10 mouse cellular contexts compared by ENCODE assay signal in the genomic region with DNA sequence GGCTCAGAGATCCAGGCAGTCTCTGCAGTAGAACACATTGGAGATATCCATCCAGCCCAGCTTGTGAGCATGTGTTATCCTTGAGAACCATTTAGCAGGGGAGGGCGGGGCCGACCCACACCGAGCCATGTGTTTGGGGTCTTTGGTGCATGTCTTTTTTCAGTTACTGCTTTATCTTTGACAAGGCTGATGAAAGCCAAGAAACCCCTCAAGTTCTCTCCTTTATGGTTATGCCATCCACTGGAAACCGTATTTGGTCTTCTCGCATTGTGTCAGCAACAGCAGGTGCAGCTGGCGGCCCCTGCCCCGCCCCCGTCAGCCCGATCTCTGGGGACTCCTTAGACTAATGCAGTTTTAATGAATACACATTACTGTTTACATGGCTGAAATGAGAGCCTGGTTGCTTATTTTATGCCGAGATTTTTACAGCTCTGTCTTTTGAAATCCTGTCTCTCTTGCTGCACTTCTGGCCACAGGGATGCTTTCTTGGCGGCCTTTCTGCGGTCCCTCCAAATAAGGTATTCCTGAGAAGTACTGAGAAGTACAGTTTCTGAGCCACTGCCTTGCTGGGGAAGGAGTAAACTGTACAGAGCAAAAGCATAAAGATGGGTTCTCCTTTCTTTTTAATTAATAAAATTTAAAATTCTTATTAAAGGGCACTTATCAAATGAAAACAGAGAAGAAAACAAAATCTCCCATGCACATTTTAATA.
A peak's percentile ranks its signal among the peaks of the same experiment; 100 is the strongest.
DNase-seq lines count a peak whose midpoint lies in the region; ATAC-seq lines count a peak whose summit lies in the region.
"Had no signal": no experiment of that assay in that cellular context is flagged by ENCODE, and none has a peak within 500 bp of the region (broad histone marks: within the 10 kb centered on the region; RNA-seq: fewer than 3 reads in every experiment).

No protein-coding gene starts in this region.

- H3K4me3 ChIP-seq in liver, embryonic 11.5 days (ENCODE audit: low read depth, low read length): no peak overlapping the region
- H3K4me3 ChIP-seq in forebrain, embryonic 15.5 days: no peak overlapping the region
- no peak overlapping the region for H3K4me3 ChIP-seq in kidney, embryonic 14.5 days (ENCODE audit: low read length)

- 67% methylated on average over 12 of the region's 12 CpGs for WGBS in liver, embryonic 11.5 days
- 33% methylated on average over 12 of the region's 12 CpGs for WGBS in forebrain, embryonic 15.5 days
- 74% methylated on average over 12 of the region's 12 CpGs for WGBS in kidney, embryonic 14.5 days

- H3K36me3 ChIP-seq in liver, embryonic 11.5 days (ENCODE audit: control insufficient read depth, insufficient read depth, low read length): no peaks in the 10 kb centered on the region
- no peaks in the 10 kb centered on the region for H3K36me3 ChIP-seq in forebrain, embryonic 15.5 days
- H3K36me3 ChIP-seq in kidney, embryonic 14.5 days (ENCODE audit: control insufficient read depth, insufficient read depth, low read length): no peaks in the 10 kb centered on the region

- ATAC-seq in liver, embryonic 11.5 days (replicated peaks; ENCODE audit: low FRiP score): peak; percentile 67
- ATAC-seq in forebrain, embryonic 15.5 days (replicated peaks): peak; percentile 78
- no peak for ATAC-seq in kidney, embryonic 14.5 days (ENCODE audit: low FRiP score, low TSS enrichment)

- H3K9me3 ChIP-seq in liver, embryonic 11.5 days (ENCODE audit: control insufficient read depth, low read length): no peaks in the 10 kb centered on the region
- no peaks in the 10 kb centered on the region for H3K9me3 ChIP-seq in forebrain, embryonic 15.5 days
- no peaks in the 10 kb centered on the region for H3K9me3 ChIP-seq in kidney, embryonic 14.5 days (ENCODE audit: control insufficient read depth, low read length)

- DNase-seq in liver, embryonic 11.5 days (ENCODE audit: low spot score): no peak
- DNase-seq in liver: no peak
- peak; percentile 25 for DNase-seq in mesoderm, embryonic 11.5 days (ENCODE audit: low read depth, low spot score)
- peak; percentile 72 to 76 for DNase-seq in thymus, adult 18-20 months
- DNase-seq in kidney, postnatal 25 days: no peak
- DNase-seq in left cerebral cortex, postnatal 10 days (ENCODE audit: extremely low spot score in 1 of 2, low spot score in 2 of 2): no peak
- DNase-seq: kidney, postnatal 14 days had no signal

- intact Hi-C loops in left cerebral cortex, postnatal 10 days (cut with DNase I): loop anchor here (10.0 kb wide), 1 partner anchor 58 kb away; no protein-coding TSS in a partner anchor

- H3K4me1 ChIP-seq in liver, embryonic 11.5 days (replicated peaks; ENCODE audit: control insufficient read depth, insufficient read depth, low read length): no peaks in the 10 kb centered on the region; the same call in 1 of the 2 replicates
- peaks cover 19% of the 10 kb centered on the region for H3K4me1 ChIP-seq in forebrain, embryonic 15.5 days
- no peaks in the 10 kb centered on the region for H3K4me1 ChIP-seq in kidney, embryonic 14.5 days (ENCODE audit: control insufficient read depth, insufficient read depth, low read length)

- H3K27ac ChIP-seq in liver, embryonic 11.5 days (ENCODE audit: low read depth, low read length): no peak overlapping the region
- H3K27ac ChIP-seq in forebrain, embryonic 15.5 days (replicated peaks): peak overlapping the region; percentile 52
- H3K27ac ChIP-seq in kidney, embryonic 14.5 days (ENCODE audit: low read depth, low read length): no peak overlapping the region
- H3K27ac ChIP-seq: macrophage had no signal

- H3K4me2 ChIP-seq in liver, embryonic 11.5 days: no peak overlapping the region
- no peak overlapping the region; the same call in 1 of the 2 replicates for H3K4me2 ChIP-seq in forebrain, embryonic 15.5 days (replicated peaks)
- no peak overlapping the region for H3K4me2 ChIP-seq in kidney, embryonic 14.5 days (replicated peaks; ENCODE audit: low read depth, low read length)

- no peaks in the 10 kb centered on the region for H3K27me3 ChIP-seq in liver, embryonic 11.5 days (replicated peaks; ENCODE audit: control insufficient read depth, insufficient read depth, low read length)
- H3K27me3 ChIP-seq in forebrain, embryonic 15.5 days: no peaks in the 10 kb centered on the region
- H3K27me3 ChIP-seq in kidney, embryonic 14.5 days (ENCODE audit: control insufficient read depth, insufficient read depth, low read length): no peaks in the 10 kb centered on the region

- H3K9ac ChIP-seq in liver, embryonic 11.5 days (ENCODE audit: low read depth, low read length): no peak overlapping the region
- H3K9ac ChIP-seq in forebrain, embryonic 15.5 days (replicated peaks): no peak overlapping the region
- no peak overlapping the region for H3K9ac ChIP-seq in kidney, embryonic 14.5 days (ENCODE audit: low read depth, low read length)

Comparison
In these comparisons a context has a peak if more than half of its experiments do, and no peak if none do; other contexts are left out.
1. DNase-seq: peak in mesoderm, embryonic 11.5 days (single experiment) and thymus, adult 18-20 months (2 of 2); none in liver, embryonic 11.5 days (single experiment), liver (single experiment), kidney, postnatal 25 days (0 of 2) and left cerebral cortex, postnatal 10 days (0 of 2).